ENCODE assay signal across 17 mouse cellular contexts in genomic region chr11:86026556-86027194, GRCm38 (mm10).
DNase-seq lines count a peak whose midpoint lies in the region; ATAC-seq and TF ChIP-seq lines count a peak whose summit lies in the region.
"Had no signal": no experiment of that assay in that cellular context is flagged by ENCODE, and none has a peak within 500 bp of the region (broad histone marks: within the 10 kb centered on the region; RNA-seq: fewer than 3 reads in every experiment).

No protein-coding gene starts in this region.

- no peak overlapping the region for H3K9ac ChIP-seq in lung, postnatal 0 days (replicated peaks; ENCODE audit: low read depth)
- H3K9ac ChIP-seq in embryonic facial prominence, embryonic 14.5 days (ENCODE audit: low read depth, low read length), result no peak overlapping the region
- H3K9ac ChIP-seq: heart, embryonic 12.5 days; kidney, embryonic 15.5 days; liver, embryonic 13.5 days had no signal

- TF ChIP-seq CTCF in lung, postnatal 0 days (IDR thresholded peaks at IDR 0.05), result no peak
- no peak for TF ChIP-seq CTCF in lung, adult 2 months (IDR thresholded peaks at IDR 0.05; ENCODE audit: insufficient read depth, low read length)

- intact Hi-C loops in heart, postnatal 25 days (cut with DNase I), result no loop called here

- 0 out of 2 replicates have a peak, but pooled peaks cover 3% of the 10 kb centered on the region for H3K4me1 ChIP-seq in lung, postnatal 0 days (ENCODE audit: insufficient read depth, low read depth, low read length)
- H3K4me1 ChIP-seq in lung, adult 2 months (ENCODE audit: control insufficient read depth, insufficient read depth, low read length), result no peaks in the 10 kb centered on the region
- H3K4me1 ChIP-seq in embryonic facial prominence, embryonic 14.5 days (ENCODE audit: control insufficient read depth, insufficient read depth, low read length), result peaks cover 19% of the 10 kb centered on the region
- H3K4me1 ChIP-seq: liver, embryonic 13.5 days had no signal

- TF ChIP-seq EP300 in lung, postnatal 0 days (IDR thresholded peaks at IDR 0.05), result no peak

- peak; percentile 17 for DNase-seq in adrenal gland, postnatal 14 days
- no peak for DNase-seq in adrenal gland, postnatal 4 days (ENCODE audit: low spot score in 2 of 2)
- DNase-seq in lung, postnatal 0 days (ENCODE audit: low spot score), result peak; percentile 5
- no peak for DNase-seq in lung, adult 2 months
- DNase-seq in embryonic facial prominence, embryonic 14.5 days (ENCODE audit: low spot score), result peak; percentile 69
- DNase-seq in mesoderm, embryonic 11.5 days (ENCODE audit: low read depth, low spot score), result peak; percentile 48
- no peak for DNase-seq in heart, postnatal 25 days (ENCODE audit: low spot score)
- DNase-seq in layer of hippocampus, adult 11-12 months (ENCODE audit: low spot score), result no peak
- DNase-seq: cerebellum, adult 2 months; heart, postnatal 4 days; liver, embryonic 13.5 days had no signal

- 31% methylated on average over 7 of the region's 7 CpGs for WGBS in lung, postnatal 0 days
- 41% methylated on average over 7 of the region's 7 CpGs for WGBS in lung, adult 2 months
- 16% methylated on average over 7 of the region's 7 CpGs for WGBS in embryonic facial prominence, embryonic 14.5 days

- H3K27ac ChIP-seq in lung, postnatal 0 days (ENCODE audit: low read length), result no peak overlapping the region
- H3K27ac ChIP-seq in embryonic facial prominence, embryonic 14.5 days (replicated peaks; ENCODE audit: low read depth, low read length), result peak overlapping the region; percentile 24; the same call in 1 of the 2 replicates
- H3K27ac ChIP-seq: kidney, embryonic 15.5 days; layer of hippocampus, adult 2 months; liver, embryonic 13.5 days; midbrain, embryonic 10.5 days had no signal

- no peak overlapping the region for H3K4me2 ChIP-seq in lung, postnatal 0 days (replicated peaks; ENCODE audit: low read depth, low read length)
- H3K4me2 ChIP-seq in embryonic facial prominence, embryonic 14.5 days (ENCODE audit: low read depth, low read length), result no peak overlapping the region
- H3K4me2 ChIP-seq: heart, embryonic 12.5 days; kidney, embryonic 15.5 days; liver, embryonic 13.5 days had no signal

- no peaks in the 10 kb centered on the region for H3K27me3 ChIP-seq in lung, postnatal 0 days (replicated peaks; ENCODE audit: insufficient read depth, low read length)
- H3K27me3 ChIP-seq in embryonic facial prominence, embryonic 14.5 days (replicated peaks; ENCODE audit: control insufficient read depth, insufficient read depth, low read length), result no peaks in the 10 kb centered on the region
- H3K27me3 ChIP-seq: CH12.LX; heart, embryonic 12.5 days; kidney, embryonic 15.5 days; liver, embryonic 13.5 days had no signal

- no peak overlapping the region for H3K4me3 ChIP-seq in lung, postnatal 0 days (ENCODE audit: low read depth, low read length)
- H3K4me3 ChIP-seq in lung, adult 2 months (replicated peaks; ENCODE audit: extremely low read depth, low read depth, low read length), result no peak overlapping the region
- H3K4me3 ChIP-seq in embryonic facial prominence, embryonic 14.5 days (ENCODE audit: low read depth, low read length), result no peak overlapping the region
- H3K4me3 ChIP-seq: heart, embryonic 12.5 days; kidney, embryonic 15.5 days; layer of hippocampus, adult 2 months; liver, embryonic 13.5 days; midbrain, embryonic 10.5 days had no signal

- H3K36me3 ChIP-seq in lung, postnatal 0 days (ENCODE audit: insufficient read depth, low read length), result no peaks in the 10 kb centered on the region
- H3K36me3 ChIP-seq in embryonic facial prominence, embryonic 14.5 days (ENCODE audit: control insufficient read depth, insufficient read depth, low read length), result no peaks in the 10 kb centered on the region
- H3K36me3 ChIP-seq: heart, embryonic 12.5 days; kidney, embryonic 15.5 days; liver, embryonic 13.5 days; midbrain, embryonic 10.5 days had no signal

- no peak for TF ChIP-seq POLR2A in lung, adult 2 months (IDR thresholded peaks at IDR 0.05; ENCODE audit: borderline replicate concordance, extremely low read depth, low read depth, low read length)

- ATAC-seq in lung, postnatal 0 days, result no peak
- ATAC-seq in embryonic facial prominence, embryonic 14.5 days (ENCODE audit: low read depth), result no peak
- ATAC-seq: Patski had no signal

- H3K9me3 ChIP-seq in lung, postnatal 0 days (ENCODE audit: low read length), result no peaks in the 10 kb centered on the region
- H3K9me3 ChIP-seq in embryonic facial prominence, embryonic 14.5 days (ENCODE audit: control insufficient read depth, low read length), result no peaks in the 10 kb centered on the region
- H3K9me3 ChIP-seq: heart, embryonic 12.5 days; kidney, embryonic 15.5 days; liver, embryonic 13.5 days; midbrain, embryonic 10.5 days had no signal

Comparison
In these comparisons a context has a peak if more than half of its experiments do, and no peak if none do; other contexts are left out.
1. DNase-seq: peak in adrenal gland, postnatal 14 days (single experiment), lung, postnatal 0 days (single experiment), embryonic facial prominence, embryonic 14.5 days (single experiment) and mesoderm, embryonic 11.5 days (single experiment); none in adrenal gland, postnatal 4 days (0 of 2), lung, adult 2 months (single experiment), heart, postnatal 25 days (single experiment) and layer of hippocampus, adult 11-12 months (single experiment).